Mouse (Mus musculus) testis, adult 2 months (tissue): ENCODE measurements around the gene Shroom2.

Experiments
- CTCF ChIP-seq: fragments of 200-500 bp; IDR thresholded peaks from 2 replicates; pipeline ENCODE4 v1.5.1; 2012; ENCODE audit warnings: low read depth, mild to moderate bottlenecking, inconsistent platforms, low read length, moderate library complexity; ENCODE audit not compliant: control insufficient read depth, insufficient read depth, insufficient replicate concordance
- POLR2A ChIP-seq: fragments of 200-500 bp; IDR thresholded peaks from 2 replicates; pipeline ENCODE4 v1.6.1; 2012; ENCODE audit warnings: low read depth, mild to moderate bottlenecking, inconsistent platforms, low read length, moderate library complexity; ENCODE audit not compliant: control insufficient read depth

- TF ChIP-seq POLR2A (no peak), CTCF (no peak)
These were observed 133.9 kb downstream of the Shroom2 start for GRCm38 (mm10) chrX:152635397-152635796.
